Mouse (Mus musculus): ENCODE measurements around the gene Nfatc2. TPM values are rescaled to one million over a fixed set of nuclear protein-coding genes. Genes with fewer than 3 reads are reported as not detected.

Gene Nfatc2
- total and polyA plus RNA-seq, 3 experiments, result not detected

- Histone ChIP-seq H3K4me3 (ENCODE audit: control insufficient read depth in 1 of 2, insufficient read depth in 1 of 2, low read depth in 2 of 2, low read length in 2 of 2) (no peak overlapping the region), H3K4me1 (ENCODE audit: control insufficient read depth in 1 of 2, insufficient read depth in 2 of 2, low read length in 2 of 2) (no peaks in the 10 kb centered on the region), H3K36me3 (ENCODE audit: control insufficient read depth in 1 of 2, insufficient read depth in 2 of 2, low read length in 2 of 2) (no peaks in the 10 kb centered on the region), H3K27me3 (ENCODE audit: control insufficient read depth in 1 of 2, insufficient read depth in 2 of 2, low read length in 2 of 2) (no peaks in the 10 kb centered on the region), H3K9me3 (replicated peaks; ENCODE audit: insufficient read depth, low read length) (no peaks in the 10 kb centered on the region), H3K27ac (ENCODE audit: control insufficient read depth, low read depth, low read length) (no peak overlapping the region), H3K79me2 (ENCODE audit: control insufficient read depth, insufficient read depth, low read length, poor library complexity) (no peaks in the 10 kb centered on the region), H3K9ac (ENCODE audit: control insufficient read depth, low read depth, low read length, poor library complexity, severe bottlenecking) (no peak overlapping the region)
- DNase-seq (ENCODE audit: low read depth, low spot score), result no peak
- TF ChIP-seq MAZ (IDR thresholded peaks at IDR 0.05; ENCODE audit: low read depth, low read length), result no peak
- TF ChIP-seq JUND (IDR thresholded peaks at IDR 0.05; ENCODE audit: low read depth, low read length), result no peak
- TF ChIP-seq ELF1 (IDR thresholded peaks at IDR 0.05; ENCODE audit: low read depth, low read length), result no peak
- TF ChIP-seq ZKSCAN1 (IDR thresholded peaks at IDR 0.05; ENCODE audit: low read depth, low read length), result no peak
- no peak for TF ChIP-seq ZMIZ1 (IDR thresholded peaks at IDR 0.05; ENCODE audit: low read depth, low read length)
- TF ChIP-seq GABPA (IDR thresholded peaks at IDR 0.05; ENCODE audit: low read depth, low read length), result no peak
- no peak for TF ChIP-seq MXI1 (IDR thresholded peaks at IDR 0.05; ENCODE audit: low read depth, low read length)
- no peak for TF ChIP-seq NELFE (IDR thresholded peaks at IDR 0.05; ENCODE audit: low read depth, low read length)
- no peak for TF ChIP-seq MAX (IDR thresholded peaks at IDR 0.05; ENCODE audit: low read length)
- no peak for TF ChIP-seq ETS1 (IDR thresholded peaks at IDR 0.05; ENCODE audit: low read depth, low read length)
- no peak for TF ChIP-seq POLR2AphosphoS5 (IDR thresholded peaks at IDR 0.05; ENCODE audit: borderline replicate concordance, low read depth, low read length)
- no peak for TF ChIP-seq EP300 (IDR thresholded peaks at IDR 0.05; ENCODE audit: low read depth in 1 of 2, low read length in 2 of 2)
- no peak for TF ChIP-seq SIN3A (IDR thresholded peaks at IDR 0.05; ENCODE audit: low read length)
- no peak for TF ChIP-seq CHD2 (IDR thresholded peaks at IDR 0.05; ENCODE audit: low read length)
- no peak for TF ChIP-seq MAFK (IDR thresholded peaks at IDR 0.05; ENCODE audit: borderline replicate concordance, low read depth, low read length)
- TF ChIP-seq ZC3H11A (IDR thresholded peaks at IDR 0.05; ENCODE audit: low read depth, low read length), result no peak
- no peak for TF ChIP-seq TAL1 (IDR thresholded peaks at IDR 0.05; ENCODE audit: low read length)
These were observed 72.9 kb downstream of the Nfatc2 start for GRCm38 (mm10) chr2:168528551-168528950.

- H3K36me3 ChIP-seq (ENCODE audit: control insufficient read depth in 1 of 2, insufficient read depth in 2 of 2, low read length in 2 of 2), result no peaks in the 10 kb centered on the region
- no peaks in the 10 kb centered on the region for H3K27me3 ChIP-seq (ENCODE audit: control insufficient read depth in 1 of 2, insufficient read depth in 2 of 2, low read length in 2 of 2)
- H3K79me2 ChIP-seq (ENCODE audit: control insufficient read depth, insufficient read depth, low read length, poor library complexity), result no peaks in the 10 kb centered on the region
- TF ChIP-seq NRF1 (IDR thresholded peaks at IDR 0.05; ENCODE audit: insufficient read depth, low read depth, low read length, poor library complexity, severe bottlenecking), result no peak
- no peak for TF ChIP-seq E2F4 (IDR thresholded peaks at IDR 0.05; ENCODE audit: borderline replicate concordance, low read depth, low read length)
- TF ChIP-seq HCFC1 (IDR thresholded peaks at IDR 0.05; ENCODE audit: low read depth, low read length), result no peak
- TF ChIP-seq GATA1 (IDR thresholded peaks at IDR 0.05; ENCODE audit: low read depth, low read length), result no peak
- no peak for TF ChIP-seq ZKSCAN1 (IDR thresholded peaks at IDR 0.05; ENCODE audit: low read depth, low read length)
- no peak for TF ChIP-seq TBP (IDR thresholded peaks at IDR 0.05; ENCODE audit: low read depth, low read length)
- no peak for TF ChIP-seq USF1 (IDR thresholded peaks at IDR 0.05; ENCODE audit: low read depth, low read length)
- H3K4me3 ChIP-seq (ENCODE audit: control insufficient read depth in 1 of 2, insufficient read depth in 1 of 2, low read depth in 2 of 2, low read length in 2 of 2), result no peak overlapping the region
- no peak overlapping the region for H3K9ac ChIP-seq (ENCODE audit: control insufficient read depth, low read depth, low read length, poor library complexity, severe bottlenecking)
- no peaks in the 10 kb centered on the region for H3K4me1 ChIP-seq (ENCODE audit: control insufficient read depth in 1 of 2, insufficient read depth in 2 of 2, low read length in 2 of 2)
- DNase-seq (ENCODE audit: low read depth, low spot score), result no peak
- no peaks in the 10 kb centered on the region for H3K9me3 ChIP-seq (replicated peaks; ENCODE audit: insufficient read depth, low read length)
- H3K27ac ChIP-seq (ENCODE audit: control insufficient read depth, low read depth, low read length), result no peak overlapping the region
These were observed 74.0 kb downstream of the Nfatc2 start for GRCm38 (mm10) chr2:168527430-168527792.

Data from MEL (cell line).